Mouse (Mus musculus): ENCODE data around the gene Gpr37l1. TPM values are rescaled to one million over a fixed set of nuclear protein-coding genes. Genes with fewer than 3 reads are reported as not detected.
A peak's percentile ranks its signal among the peaks of the same experiment; 100 is the strongest.
"Not testable (repeated sequence)": the region's sequence is repeated elsewhere in the genome, so short reads cannot be mapped to it uniquely, and the experiment has no call there.

Gpr37l1 gene
- polyA plus RNA-seq, 1 experiment from 2014 or later = not detected

DNA sequence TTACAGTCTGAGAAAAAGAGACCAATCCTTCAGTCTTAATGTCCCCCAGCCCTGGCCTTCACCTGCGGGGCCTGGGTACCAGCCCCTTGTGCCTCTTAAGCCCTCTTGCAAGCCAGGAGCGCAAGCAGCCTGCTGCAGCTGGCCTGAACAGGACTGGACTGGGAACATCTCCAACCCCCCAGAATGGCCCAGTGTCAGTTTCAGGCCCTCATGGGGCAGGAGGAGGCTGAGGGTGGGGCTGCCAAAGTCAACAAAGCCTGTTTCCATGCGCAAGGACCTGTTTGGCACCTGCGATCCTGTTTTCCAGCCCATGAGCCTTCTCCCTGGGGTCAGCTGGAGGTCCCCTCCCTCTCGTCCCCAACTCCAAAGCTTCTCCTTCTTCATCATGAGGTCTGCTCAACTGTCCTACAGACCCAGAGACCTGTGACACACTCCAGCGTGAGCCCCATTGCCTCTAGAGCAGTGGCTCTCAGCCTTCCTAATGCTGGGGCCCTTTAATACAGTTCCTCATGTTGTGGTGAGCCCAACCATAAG lies 28.5 kb upstream of the Gpr37l1 start:
- Histone ChIP-seq H3K9me3 (replicated peaks) (no peaks in the 10 kb centered on the region), H3K4me1 (replicated peaks) (peaks cover 11% of the 10 kb centered on the region), H3K9ac (no peak overlapping the region), H3K27me3 (replicated peaks) (peaks cover 40% of the 10 kb centered on the region), H3K36me3 (no peaks in the 10 kb centered on the region), H3K4me2 (no peak overlapping the region), H3K27ac (ENCODE audit: poor library complexity, severe bottlenecking) (no peak overlapping the region), H3K4me3 (no peak overlapping the region)
- 77% methylated on average over 6 of the region's 6 CpGs for WGBS
- no peak for ATAC-seq (ENCODE audit: insufficient number of reproducible peaks, low FRiP score)

DNA sequence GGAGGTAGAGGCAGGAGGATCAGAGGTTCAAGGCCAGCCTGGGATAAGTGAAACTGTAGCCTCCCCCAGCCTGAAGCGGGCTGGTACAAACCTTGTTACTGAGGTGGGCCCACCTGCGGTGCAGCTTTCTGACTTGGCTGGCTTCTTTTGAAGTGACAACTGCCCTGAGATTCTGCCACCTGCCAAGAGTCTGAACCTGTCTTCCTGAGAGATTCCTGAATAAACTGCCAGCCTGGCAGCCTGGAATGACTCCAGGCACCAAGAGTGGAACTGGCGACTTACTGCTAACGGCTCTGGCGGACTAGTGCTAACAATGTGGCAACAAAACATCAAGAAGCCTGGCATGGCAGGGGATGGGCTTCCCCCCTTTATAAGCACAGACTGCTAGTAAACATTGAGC lies 26.9 kb upstream of the Gpr37l1 start:
- not testable (repeated sequence) for H3K9ac ChIP-seq; H3K4me2 ChIP-seq; H3K4me1 ChIP-seq (replicated peaks); H3K9me3 ChIP-seq (replicated peaks); H3K36me3 ChIP-seq; H3K4me3 ChIP-seq; ATAC-seq (ENCODE audit: insufficient number of reproducible peaks, low FRiP score); H3K27ac ChIP-seq (ENCODE audit: poor library complexity, severe bottlenecking)
- H3K27me3 ChIP-seq (replicated peaks) = peaks cover 35% of the 10 kb centered on the region
- WGBS = 77% methylated on average over 5 of the region's 5 CpGs

DNA sequence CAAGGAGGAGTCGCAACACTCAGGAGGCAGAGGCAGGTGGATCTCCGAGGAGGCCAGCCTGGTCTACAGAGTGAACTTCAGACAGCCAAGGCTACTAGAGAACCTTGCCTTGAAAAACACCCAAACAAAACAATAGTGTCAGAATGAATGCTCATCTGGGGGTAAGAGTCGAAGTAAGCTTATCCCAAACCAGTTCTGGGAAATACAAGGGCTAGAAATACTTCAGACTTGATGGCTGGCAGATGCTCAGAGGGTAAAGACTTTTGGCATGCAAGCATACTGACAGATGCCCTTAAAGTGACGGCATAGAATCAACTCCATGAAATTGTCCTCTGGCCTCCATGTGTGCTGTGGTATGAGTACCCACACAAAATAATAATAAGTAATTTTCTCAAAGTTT lies 21.7 kb upstream of the Gpr37l1 start:
- H3K36me3 ChIP-seq = no peaks in the 10 kb centered on the region
- no peak overlapping the region for H3K4me2 ChIP-seq
- WGBS = 86% methylated on average over 4 of the region's 4 CpGs
- no peak for ATAC-seq (ENCODE audit: insufficient number of reproducible peaks, low FRiP score)
- no peak overlapping the region for H3K4me3 ChIP-seq
- peaks cover 40% of the 10 kb centered on the region for H3K27me3 ChIP-seq (replicated peaks)
- no peaks in the 10 kb centered on the region for H3K9me3 ChIP-seq (replicated peaks)
- no peak overlapping the region for H3K27ac ChIP-seq (ENCODE audit: poor library complexity, severe bottlenecking)
- no peak overlapping the region for H3K9ac ChIP-seq
- peaks cover 2% of the 10 kb centered on the region; the same call in 1 of the 2 replicates for H3K4me1 ChIP-seq (replicated peaks)

DNA sequence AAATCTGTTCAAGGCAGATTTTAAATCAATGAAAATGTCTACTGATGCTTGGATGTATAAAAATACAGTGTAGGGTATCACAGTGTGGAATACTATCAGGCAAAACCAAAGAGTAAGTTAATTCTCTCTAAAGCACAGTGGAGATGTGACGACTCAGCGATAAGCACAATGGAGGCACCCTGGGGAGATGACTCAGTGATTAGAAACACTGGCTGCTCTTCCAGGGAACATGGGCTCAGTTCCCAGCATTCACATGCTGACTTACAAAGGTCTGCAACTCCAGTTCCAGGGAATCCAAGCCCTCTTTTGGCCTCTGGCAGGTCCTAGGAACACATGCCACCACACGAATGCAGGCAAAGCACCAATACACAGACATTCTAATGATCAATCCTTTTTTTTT lies 20.7 kb upstream of the Gpr37l1 start:
- Histone ChIP-seq H3K4me3 (no peak overlapping the region), H3K36me3 (no peaks in the 10 kb centered on the region), H3K9me3 (replicated peaks) (no peaks in the 10 kb centered on the region), H3K27me3 (replicated peaks) (peaks cover 42% of the 10 kb centered on the region), H3K9ac (no peak overlapping the region), H3K4me1 (replicated peaks) (peaks cover 12% of the 10 kb centered on the region), H3K27ac (ENCODE audit: poor library complexity, severe bottlenecking) (no peak overlapping the region), H3K4me2 (no peak overlapping the region)
- WGBS = 22% methylated on average over 3 of the region's 3 CpGs
- ATAC-seq (ENCODE audit: insufficient number of reproducible peaks, low FRiP score) = no peak

DNA sequence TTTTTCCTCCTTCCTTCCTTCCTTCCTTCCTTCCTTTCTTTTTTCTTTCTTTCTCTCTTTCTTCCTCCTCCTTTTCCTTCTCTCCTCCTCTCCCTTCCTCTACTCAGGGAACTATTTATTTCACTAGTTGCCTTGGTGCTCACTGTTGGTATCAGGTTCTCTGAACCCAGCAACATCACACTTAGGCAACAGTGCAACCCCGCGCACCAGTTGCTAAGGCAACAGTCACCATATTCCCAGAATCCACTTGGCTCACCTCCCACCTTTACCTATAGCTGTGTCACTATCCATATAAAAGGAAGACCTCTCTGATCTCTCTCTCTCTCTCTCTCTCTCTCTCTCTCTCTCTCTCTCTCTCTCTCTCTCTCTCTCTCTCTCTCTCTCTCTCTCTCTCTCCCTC lies 19.5 kb upstream of the Gpr37l1 start:
- H3K9me3 ChIP-seq (replicated peaks); H3K27ac ChIP-seq (ENCODE audit: poor library complexity, severe bottlenecking); H3K4me2 ChIP-seq; H3K36me3 ChIP-seq; ATAC-seq (ENCODE audit: insufficient number of reproducible peaks, low FRiP score); H3K4me3 ChIP-seq; H3K9ac ChIP-seq: not testable (repeated sequence)
- H3K27me3 ChIP-seq (replicated peaks) = peaks cover 52% of the 10 kb centered on the region
- peaks cover 23% of the 10 kb centered on the region for H3K4me1 ChIP-seq (replicated peaks)
- 32% methylated on average over 2 of the region's 2 CpGs for WGBS

DNA sequence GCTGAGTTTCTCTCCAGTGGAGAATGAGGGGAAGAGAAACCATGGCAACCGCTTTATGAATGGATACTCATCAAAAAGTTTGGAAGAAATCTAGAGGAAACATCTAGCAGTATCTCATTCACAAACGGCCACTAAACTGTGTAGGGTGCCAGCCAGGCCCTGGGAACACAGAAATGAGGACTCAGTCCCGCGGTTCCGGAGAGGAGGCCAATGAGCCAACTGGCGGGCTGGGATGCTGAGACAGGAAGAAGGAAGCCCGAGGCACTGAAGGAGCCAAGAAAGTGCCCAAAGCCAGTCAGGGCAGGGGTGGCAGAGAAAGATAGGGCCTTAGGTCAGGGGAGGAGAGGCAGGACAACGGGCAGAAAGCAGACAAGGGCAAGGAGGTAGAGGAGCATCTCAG lies 18.9 kb upstream of the Gpr37l1 start:
- ATAC-seq (ENCODE audit: insufficient number of reproducible peaks, low FRiP score) = no peak
- 32% methylated on average over 8 of the region's 8 CpGs for WGBS
- H3K4me3 ChIP-seq = no peak overlapping the region
- peaks cover 29% of the 10 kb centered on the region for H3K4me1 ChIP-seq (replicated peaks)
- no peak overlapping the region for H3K4me2 ChIP-seq
- H3K36me3 ChIP-seq = no peaks in the 10 kb centered on the region
- H3K9ac ChIP-seq = no peak overlapping the region
- H3K27me3 ChIP-seq (replicated peaks) = peaks cover 56% of the 10 kb centered on the region
- no peak overlapping the region for H3K27ac ChIP-seq (ENCODE audit: poor library complexity, severe bottlenecking)
- H3K9me3 ChIP-seq (replicated peaks) = no peaks in the 10 kb centered on the region

DNA sequence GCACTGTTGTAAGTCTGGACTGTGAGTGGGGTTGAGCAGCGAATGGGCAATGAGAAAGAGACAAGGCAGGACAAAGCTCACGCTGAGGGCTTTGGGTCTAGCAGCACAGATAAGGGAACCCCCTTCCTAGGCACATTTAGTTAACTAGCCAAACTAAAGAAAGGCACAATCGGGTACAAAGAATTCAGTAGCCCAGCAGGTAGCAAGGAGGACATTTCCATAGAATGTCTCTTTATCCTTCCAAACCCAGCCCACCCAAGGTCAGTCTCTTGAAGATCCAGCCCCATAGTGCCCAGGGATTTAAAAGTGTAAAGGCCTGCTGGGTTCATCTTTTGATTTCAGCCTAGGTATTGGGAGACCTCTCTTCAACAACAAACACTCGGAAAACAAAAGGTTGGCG lies 18.5 kb upstream of the Gpr37l1 start:
- H3K4me2 ChIP-seq = no peak overlapping the region
- H3K9me3 ChIP-seq (replicated peaks) = no peaks in the 10 kb centered on the region
- H3K27ac ChIP-seq (ENCODE audit: poor library complexity, severe bottlenecking) = no peak overlapping the region
- H3K36me3 ChIP-seq = no peaks in the 10 kb centered on the region
- ATAC-seq (ENCODE audit: insufficient number of reproducible peaks, low FRiP score) = no peak
- no peak overlapping the region for H3K9ac ChIP-seq
- WGBS = 52% methylated on average over 5 of the region's 5 CpGs
- H3K4me1 ChIP-seq (replicated peaks) = peaks cover 34% of the 10 kb centered on the region
- no peak overlapping the region for H3K4me3 ChIP-seq
- peaks cover 59% of the 10 kb centered on the region for H3K27me3 ChIP-seq (replicated peaks)

DNA sequence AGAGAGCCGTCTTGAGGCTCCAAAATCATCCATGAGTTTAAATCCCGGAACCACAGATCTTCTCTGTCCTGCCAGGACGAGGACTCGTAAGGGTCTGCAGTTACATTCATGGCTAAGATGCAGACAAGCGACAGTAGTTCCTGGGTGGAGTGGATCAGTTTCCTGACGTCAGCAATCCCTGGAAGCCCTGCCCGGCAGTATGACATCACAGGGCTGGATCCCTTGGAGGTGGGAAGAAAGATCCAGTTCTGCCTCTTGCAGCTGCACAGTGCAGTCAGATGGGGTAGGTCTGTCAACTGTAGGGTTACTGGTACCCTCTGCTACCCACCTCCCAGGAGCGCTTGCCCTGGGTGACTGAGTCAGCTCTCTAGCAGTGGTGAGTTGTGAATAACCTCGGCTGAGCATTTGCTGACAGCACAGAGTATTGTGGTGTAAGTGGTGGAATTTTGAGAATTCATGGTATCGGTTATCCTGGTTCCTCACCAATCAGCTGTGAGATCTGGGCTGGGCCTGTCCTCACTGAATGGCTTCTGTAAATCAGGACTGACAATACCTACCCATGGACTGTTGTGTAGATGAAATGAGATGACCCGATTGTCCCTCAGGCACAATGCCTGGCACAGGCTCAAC lies 16.6 kb upstream of the Gpr37l1 start:
- Histone ChIP-seq H3K4me2 (no peak overlapping the region), H3K27ac (ENCODE audit: poor library complexity, severe bottlenecking) (no peak overlapping the region), H3K27me3 (replicated peaks) (peaks cover 75% of the 10 kb centered on the region), H3K4me3 (no peak overlapping the region), H3K9me3 (replicated peaks) (no peaks in the 10 kb centered on the region), H3K36me3 (no peaks in the 10 kb centered on the region), H3K4me1 (replicated peaks) (peaks cover 38% of the 10 kb centered on the region), H3K9ac (no peak overlapping the region)
- WGBS = 45% methylated on average over 11 of the region's 11 CpGs
- ATAC-seq (ENCODE audit: insufficient number of reproducible peaks, low FRiP score) = peak; percentile 47

DNA sequence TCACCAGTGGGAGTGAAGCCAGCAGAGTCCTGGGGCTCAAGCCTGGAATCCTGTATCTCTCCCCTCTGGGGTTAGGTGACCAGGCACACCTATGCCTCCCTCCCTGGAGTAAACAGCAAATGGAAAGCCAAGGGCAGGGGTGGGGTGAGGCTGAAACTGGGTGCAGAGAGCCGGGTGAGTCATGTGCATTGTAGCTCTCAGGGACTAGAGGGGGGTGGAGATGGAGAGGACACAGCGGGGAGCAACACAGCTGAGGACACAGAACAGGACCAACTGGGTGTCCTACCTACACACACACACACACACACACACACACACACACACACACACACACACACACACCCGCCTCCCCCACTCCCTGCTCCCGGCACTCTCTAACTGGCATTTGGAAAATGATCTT lies 16.0 kb upstream of the Gpr37l1 start:
- no peak overlapping the region for H3K4me3 ChIP-seq
- ATAC-seq (ENCODE audit: insufficient number of reproducible peaks, low FRiP score) = no peak
- no peak overlapping the region for H3K9ac ChIP-seq
- H3K9me3 ChIP-seq (replicated peaks) = no peaks in the 10 kb centered on the region
- H3K4me2 ChIP-seq = no peak overlapping the region
- no peaks in the 10 kb centered on the region for H3K36me3 ChIP-seq
- peaks cover 81% of the 10 kb centered on the region for H3K27me3 ChIP-seq (replicated peaks)
- H3K4me1 ChIP-seq (replicated peaks) = peaks cover 38% of the 10 kb centered on the region
- 52% methylated on average over 4 of the region's 4 CpGs for WGBS
- H3K27ac ChIP-seq (ENCODE audit: poor library complexity, severe bottlenecking) = no peak overlapping the region

DNA sequence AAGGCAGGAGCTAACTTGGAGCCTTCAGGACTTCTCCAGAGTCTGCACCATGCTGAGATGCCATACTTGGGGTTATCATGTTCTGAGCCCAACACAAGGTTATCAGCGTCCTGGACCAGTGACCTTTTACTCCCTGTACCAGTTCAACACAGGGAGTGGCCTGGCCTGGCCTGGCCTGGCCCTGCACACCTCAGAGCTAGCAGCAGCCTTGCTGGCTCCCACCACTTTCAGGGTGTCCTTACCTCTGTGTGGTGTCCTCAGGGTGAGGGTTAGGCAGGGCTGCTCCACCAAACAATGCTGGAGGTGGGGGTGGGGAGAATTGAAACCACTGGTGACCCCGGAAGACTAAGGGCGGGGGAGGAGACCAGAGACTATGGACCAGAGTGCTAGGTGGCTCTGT lies 15.5 kb upstream of the Gpr37l1 start:
- H3K9me3 ChIP-seq (replicated peaks) = no peaks in the 10 kb centered on the region
- 64% methylated on average over 3 of the region's 3 CpGs for WGBS
- H3K4me2 ChIP-seq = no peak overlapping the region
- no peak overlapping the region for H3K27ac ChIP-seq (ENCODE audit: poor library complexity, severe bottlenecking)
- H3K36me3 ChIP-seq = no peaks in the 10 kb centered on the region
- H3K4me3 ChIP-seq = no peak overlapping the region
- peaks cover 38% of the 10 kb centered on the region for H3K4me1 ChIP-seq (replicated peaks)
- 0 out of 2 replicates have a peak, but pooled peaks have one; percentile 38 for ATAC-seq (ENCODE audit: insufficient number of reproducible peaks, low FRiP score)
- H3K27me3 ChIP-seq (replicated peaks) = peaks cover 82% of the 10 kb centered on the region
- no peak overlapping the region for H3K9ac ChIP-seq

DNA sequence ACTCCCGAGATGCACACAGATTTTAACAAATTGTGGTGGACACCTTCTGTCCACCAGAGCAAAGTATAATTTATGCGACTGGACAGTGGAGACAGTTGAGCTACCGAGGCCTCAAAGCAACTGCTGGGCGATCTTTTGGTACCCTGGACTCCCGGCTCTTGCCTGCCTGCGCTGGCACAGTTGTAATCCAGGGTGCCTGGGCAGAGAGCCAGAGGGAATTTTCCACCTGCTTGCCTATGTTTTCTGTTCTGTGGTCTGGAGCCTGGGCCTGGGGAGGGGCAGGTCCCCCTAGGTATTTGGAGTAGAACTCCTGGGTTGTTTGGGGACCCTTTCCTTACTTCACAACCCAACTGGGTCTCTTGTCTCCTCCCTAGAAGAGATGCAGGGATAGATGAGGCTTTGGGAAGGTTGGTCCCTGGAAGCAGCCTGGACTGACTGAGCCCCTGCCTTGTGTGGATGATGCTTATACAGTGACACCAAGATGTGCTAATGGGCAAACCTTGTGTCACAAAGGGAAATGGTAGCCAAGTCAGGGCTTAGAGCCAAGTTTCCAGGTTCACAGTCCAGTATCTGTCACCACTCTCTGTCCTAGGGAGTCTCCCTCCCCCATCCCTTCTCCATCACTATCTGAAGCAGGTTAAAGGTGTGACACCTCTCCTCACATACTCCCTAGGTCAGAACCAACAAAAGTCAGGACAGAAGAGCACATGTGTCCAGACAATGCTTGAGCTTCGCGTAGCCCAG lies 14.6 kb upstream of the Gpr37l1 start:
- no peak overlapping the region for H3K4me2 ChIP-seq
- H3K9me3 ChIP-seq (replicated peaks) = no peaks in the 10 kb centered on the region
- H3K9ac ChIP-seq = no peak overlapping the region
- peaks cover 78% of the 10 kb centered on the region for H3K27me3 ChIP-seq (replicated peaks)
- H3K27ac ChIP-seq (ENCODE audit: poor library complexity, severe bottlenecking) = no peak overlapping the region
- no peak overlapping the region for H3K4me3 ChIP-seq
- ATAC-seq (ENCODE audit: insufficient number of reproducible peaks, low FRiP score) = no peak
- H3K36me3 ChIP-seq = no peaks in the 10 kb centered on the region
- 77% methylated on average over 8 of the region's 8 CpGs for WGBS
- peaks cover 38% of the 10 kb centered on the region for H3K4me1 ChIP-seq (replicated peaks)

All from heart, embryonic 12.5 days (tissue).